Mouse (Mus musculus) forebrain, embryonic 11.5 days (tissue): ENCODE results near the gene Vps35l. TPM values are rescaled to one million over a fixed set of nuclear protein-coding genes. Genes with fewer than 3 reads are reported as not detected.

Source experiments
- ATAC-seq: fragments of 200-750 bp; cut with Nextera tagmentation; replicated peaks from 2 replicates; pipeline ENCODE4 v1.8.0; 2017; ENCODE audit warnings: moderate TSS enrichment; ENCODE audit not compliant: low FRiP score
- DNase-seq: peaks from one replicate; pipeline ENCODE4 v3.0.0-alpha.2; 2017; ENCODE audit warnings: low spot score
- H3K27ac ChIP-seq: fragments of 300-500 bp; sonication (generic); 2 replicates; pipeline ENCODE4 v1.5.1; 2014; ENCODE audit warnings: low read depth, low read length
- H3K27me3 ChIP-seq: fragments of 300-500 bp; sonication (generic); 2 replicates; pipeline ENCODE4 v1.6.1; 2014; ENCODE audit warnings: mild to moderate bottlenecking, low read length, mixed read lengths; ENCODE audit not compliant: control insufficient read depth, insufficient read depth
- H3K36me3 ChIP-seq: fragments of 300-500 bp; sonication (generic); 2 replicates; pipeline ENCODE4 v1.6.1; 2014; ENCODE audit warnings: mild to moderate bottlenecking, low read length, moderate library complexity, mixed read lengths; ENCODE audit not compliant: control insufficient read depth, insufficient read depth
- H3K4me1 ChIP-seq: fragments of 300-500 bp; sonication (generic); replicated peaks from 2 replicates; pipeline ENCODE4 v1.6.1; 2014; ENCODE audit warnings: low read length, mixed read lengths; ENCODE audit not compliant: control insufficient read depth, insufficient read depth
- H3K4me2 ChIP-seq: fragments of 300-500 bp; sonication (generic); 2 replicates; pipeline ENCODE4 v1.6.1; 2014; ENCODE audit warnings: low read depth, mild to moderate bottlenecking, low read length, moderate library complexity, mixed read lengths; ENCODE audit not compliant: severe bottlenecking
- H3K4me3 ChIP-seq: fragments of 300-500 bp; sonication (generic); 2 replicates; pipeline ENCODE4 v1.5.1; 2014; ENCODE audit warnings: low read depth, low read length
- H3K9ac ChIP-seq: fragments of 300-500 bp; sonication (generic); 2 replicates; pipeline ENCODE4 v1.6.1; 2014; ENCODE audit warnings: low read length
- H3K9me3 ChIP-seq: fragments of 300-500 bp; sonication (generic); 2 replicates; pipeline ENCODE4 v1.6.1; 2016; ENCODE audit warnings: low read length, mixed read lengths; ENCODE audit not compliant: control insufficient read depth
- WGBS: fragments of 180-500 bp; shearing (Covaris S2); extraction: QIAGEN DNeasy Blood & Tissue Kit; methylation state at CpG from one replicate; pipeline ENCODE4 v1.1.7; 2014; 5-methylcytosine and 5-hydroxymethylcytosine counted together
- polyA plus RNA-seq: library from polyadenylated mRNA; unstranded; fragments of >200 nt; fragmentation: Nextera tagmentation; extraction: Ambion mirVana; gene quantifications from 2 replicates; pipeline ENCODE4 v1.2.1, GENCODE M21; 2014

Vps35l gene
- polyA plus RNA-seq, 1 experiment from 2014 or later, result 74.9 TPM

GRCm38 (mm10) chr7:118806631-118807411 is 66.8 kb downstream of the Vps35l start:
- H3K27me3 ChIP-seq, result no peaks in the 10 kb centered on the region
- no peak overlapping the region for H3K9ac ChIP-seq
- ATAC-seq (no peak), DNase-seq (no peak)
- no peak overlapping the region for H3K27ac ChIP-seq
- H3K36me3 ChIP-seq, result no peaks in the 10 kb centered on the region; the same call in 1 of the 2 replicates
- no peaks in the 10 kb centered on the region for H3K9me3 ChIP-seq
- WGBS, result 73% methylated on average over 16 of the region's 16 CpGs
- H3K4me2 ChIP-seq, result no peak overlapping the region
- H3K4me1 ChIP-seq, result no peaks in the 10 kb centered on the region
- no peak overlapping the region for H3K4me3 ChIP-seq

- no peaks in the 10 kb centered on the region for H3K9me3 ChIP-seq
- no peaks in the 10 kb centered on the region; the same call in 1 of the 2 replicates for H3K36me3 ChIP-seq
- H3K4me1 ChIP-seq, result no peaks in the 10 kb centered on the region
- no peak for ATAC-seq
- no peak overlapping the region for H3K4me2 ChIP-seq
- DNase-seq, result no peak
- WGBS, result 94% methylated on average over 8 of the region's 8 CpGs
- no peak overlapping the region for H3K9ac ChIP-seq
- no peak overlapping the region for H3K27ac ChIP-seq
- no peak overlapping the region for H3K4me3 ChIP-seq
- H3K27me3 ChIP-seq, result no peaks in the 10 kb centered on the region
These were observed 67.9 kb downstream of the Vps35l start for GRCm38 (mm10) chr7:118807899-118808298.

- no peaks in the 10 kb centered on the region for H3K9me3 ChIP-seq
- ATAC-seq (no peak), DNase-seq (no peak)
- no peak overlapping the region for H3K9ac ChIP-seq
- H3K4me2 ChIP-seq, result no peak overlapping the region
- no peak overlapping the region for H3K27ac ChIP-seq
- no peaks in the 10 kb centered on the region; the same call in 1 of the 2 replicates for H3K36me3 ChIP-seq
- H3K4me3 ChIP-seq, result no peak overlapping the region
- no peaks in the 10 kb centered on the region for H3K27me3 ChIP-seq
- 87% methylated on average over 12 of the region's 12 CpGs for WGBS
- no peaks in the 10 kb centered on the region for H3K4me1 ChIP-seq
These were observed 71.5 kb downstream of the Vps35l start for GRCm38 (mm10) chr7:118811407-118812106.

- DNase-seq, result no peak
These were observed 73.6 kb downstream of the Vps35l start for GRCm38 (mm10) chr7:118813592-118813991.

GRCm38 (mm10) chr7:118816275-118816674 is 76.2 kb downstream of the Vps35l start:
- Histone ChIP-seq H3K4me2 (no peak overlapping the region), H3K9ac (no peak overlapping the region), H3K4me3 (no peak overlapping the region), H3K27me3 (no peaks in the 10 kb centered on the region), H3K36me3 (no peaks in the 10 kb centered on the region; the same call in 1 of the 2 replicates), H3K9me3 (no peaks in the 10 kb centered on the region), H3K4me1 (no peaks in the 10 kb centered on the region), H3K27ac (no peak overlapping the region)
- DNase-seq (no peak), ATAC-seq (no peak)
- WGBS, result 93% methylated on average over 3 of the region's 3 CpGs

More at GRCm38 (mm10) chr7:118813592-118813991, 73.6 kb downstream of the Vps35l start:
- H3K4me2 ChIP-seq, result no peak overlapping the region
- 94% methylated on average over 4 of the region's 4 CpGs for WGBS
- no peak overlapping the region for H3K27ac ChIP-seq
- H3K4me3 ChIP-seq, result no peak overlapping the region
- no peaks in the 10 kb centered on the region; the same call in 1 of the 2 replicates for H3K36me3 ChIP-seq
- no peak overlapping the region for H3K9ac ChIP-seq
- ATAC-seq, result no peak
- H3K9me3 ChIP-seq, result no peaks in the 10 kb centered on the region
- no peaks in the 10 kb centered on the region for H3K27me3 ChIP-seq
- H3K4me1 ChIP-seq, result no peaks in the 10 kb centered on the region

- no peak for DNase-seq
- no peaks in the 10 kb centered on the region for H3K4me1 ChIP-seq
- no peak overlapping the region for H3K4me2 ChIP-seq
- H3K27ac ChIP-seq, result no peak overlapping the region
- no peaks in the 10 kb centered on the region; the same call in 1 of the 2 replicates for H3K36me3 ChIP-seq
- H3K9ac ChIP-seq, result no peak overlapping the region
- no peaks in the 10 kb centered on the region for H3K9me3 ChIP-seq
- no peaks in the 10 kb centered on the region for H3K27me3 ChIP-seq
- 93% methylated on average over 7 of the region's 7 CpGs for WGBS
- no peak for ATAC-seq
- H3K4me3 ChIP-seq, result no peak overlapping the region
These were observed 77.7 kb downstream of the Vps35l start for GRCm38 (mm10) chr7:118817741-118818140.

GRCm38 (mm10) chr7:118819666-118820065 is 79.6 kb downstream of the Vps35l start:
- Histone ChIP-seq H3K9me3 (no peaks in the 10 kb centered on the region), H3K4me2 (no peak overlapping the region), H3K27me3 (no peaks in the 10 kb centered on the region), H3K9ac (no peak overlapping the region), H3K4me1 (no peaks in the 10 kb centered on the region), H3K36me3 (no peaks in the 10 kb centered on the region; the same call in 1 of the 2 replicates), H3K27ac (no peak overlapping the region), H3K4me3 (no peak overlapping the region)
- WGBS, result 97% methylated on average over 1 of the region's 1 CpGs
- no peak for ATAC-seq
- DNase-seq, result no peak

GRCm38 (mm10) chr7:118821356-118821755 is 81.3 kb downstream of the Vps35l start:
- DNase-seq (no peak), ATAC-seq (no peak)
- H3K4me3 ChIP-seq, result no peak overlapping the region
- H3K9ac ChIP-seq, result no peak overlapping the region
- H3K9me3 ChIP-seq, result no peaks in the 10 kb centered on the region
- H3K4me1 ChIP-seq, result no peaks in the 10 kb centered on the region
- WGBS, result 79% methylated on average over 7 of the region's 7 CpGs
- no peak overlapping the region for H3K27ac ChIP-seq
- no peak overlapping the region for H3K4me2 ChIP-seq
- no peaks in the 10 kb centered on the region for H3K36me3 ChIP-seq
- no peaks in the 10 kb centered on the region for H3K27me3 ChIP-seq
